ENCODE assay signal across 8 mouse cellular contexts in genomic region chr4:122961100-122961567, GRCm38 (mm10). TPM values are rescaled to one million over a fixed set of nuclear protein-coding genes. Genes with fewer than 3 reads are reported as not detected.
DNase-seq lines count a peak whose midpoint lies in the region; ATAC-seq lines count a peak whose summit lies in the region.

Gene Mfsd2a, minus strand, starts transcription at chr4:122961188.

- H3K9me3 ChIP-seq in forebrain, embryonic 10.5 days = no peaks in the 10 kb centered on the region
- no peaks in the 10 kb centered on the region for H3K9me3 ChIP-seq in liver, embryonic 15.5 days (replicated peaks)

- H3K36me3 ChIP-seq in forebrain, embryonic 10.5 days (replicated peaks) = peaks cover 31% of the 10 kb centered on the region
- H3K36me3 ChIP-seq in liver, embryonic 15.5 days (replicated peaks) = no peaks in the 10 kb centered on the region

- H3K27ac ChIP-seq in forebrain, embryonic 10.5 days = peak within 1 kb of the TSS; percentile 94
- no peak within 1 kb of the TSS for H3K27ac ChIP-seq in liver, embryonic 15.5 days (replicated peaks)

- H3K4me1 ChIP-seq in forebrain, embryonic 10.5 days = peaks cover 51% of the 10 kb centered on the region
- H3K4me1 ChIP-seq in liver, embryonic 15.5 days (replicated peaks) = peaks cover 9% of the 10 kb centered on the region; the same call in 1 of the 2 replicates

- WGBS in forebrain, embryonic 10.5 days = under 1% methylated on average over 27 of the region's 27 CpGs
- WGBS in liver, embryonic 15.5 days (ENCODE audit: insufficient replicate concordance) = under 1% methylated on average over 27 of the region's 27 CpGs

- ATAC-seq in liver, embryonic 15.5 days (ENCODE audit: insufficient read depth) = no peak

- H3K4me2 ChIP-seq in liver, embryonic 15.5 days = peak within 1 kb of the TSS; percentile 70

- peak within 1 kb of the TSS; percentile 83 for H3K4me3 ChIP-seq in forebrain, embryonic 10.5 days
- H3K4me3 ChIP-seq in liver, embryonic 15.5 days (replicated peaks) = peak within 1 kb of the TSS; percentile 41

- no peak within 1 kb of the TSS for H3K9ac ChIP-seq in liver, embryonic 15.5 days

- intact Hi-C loops in heart, postnatal 25 days (cut with DNase I) = no loop called here

- peak; percentile 72 for DNase-seq in CD4-positive helper T cell, adult 2 months (ENCODE audit: low read depth, low spot score)
- peak; percentile 61 to 63 for DNase-seq in adrenal gland, adult 18-20 months (ENCODE audit: low spot score in 2 of 2)
- DNase-seq in forebrain, embryonic 10.5 days (ENCODE audit: extremely low spot score, low spot score) = peak; percentile 85
- peak; percentile 21 for DNase-seq in heart, postnatal 25 days (ENCODE audit: low spot score)
- peak; percentile 63 to 73 for DNase-seq in kidney, postnatal 4 days
- peak; percentile 15 to 29 for DNase-seq in natural killer cell, adult 2 months (ENCODE audit: low spot score in 2 of 2)
- peak; percentile 39 to 44 for DNase-seq in thymus, postnatal 10 days (ENCODE audit: low spot score in 2 of 2)

- H3K27me3 ChIP-seq in forebrain, embryonic 10.5 days (ENCODE audit: poor library complexity, severe bottlenecking) = peaks cover 55% of the 10 kb centered on the region
- peaks cover 64% of the 10 kb centered on the region for H3K27me3 ChIP-seq in liver, embryonic 15.5 days

RNA-seq across cellular contexts. Expression of gene Mfsd2a, which starts in this region (rescaled TPM):
- 10 to 100 TPM; 17.3 to 27.3 TPM for total RNA-seq in adrenal gland, adult 18-20 months (2021)
- polyA plus RNA-seq in forebrain, embryonic 10.5 days (2016; fragmentation: Nextera tagmentation; extraction: Ambion mirVana) = 18.5 and 19.4 TPM in 2 replicates
- total RNA-seq in heart, postnatal 25 days (2021) = not detected
- polyA plus RNA-seq in liver, embryonic 15.5 days (2015; fragmentation: Nextera tagmentation; extraction: Ambion mirVana) = 0.05 and 0.06 TPM in 2 replicates

Comparison
In these comparisons a context has a peak if more than half of its experiments do, and no peak if none do; other contexts are left out.
1. RNA of gene Mfsd2a (total RNA-seq): 17.3 to 27.3 TPM in adrenal gland, adult 18-20 months; not detected in heart, postnatal 25 days; every median in the first group is over 10 times any median in the second.
2. RNA of gene Mfsd2a (polyA plus RNA-seq): 18.5 to 19.4 TPM in forebrain, embryonic 10.5 days; 0.05 to 0.06 TPM in liver, embryonic 15.5 days; every median in the first group is over 10 times any median in the second.
3. Peak in DNase-seq in heart, postnatal 25 days; RNA of the gene not detected or under 1 TPM.
4. DNase-seq: peak in every context shown above with its lines; median percentile 85 in forebrain, embryonic 10.5 days; 72 in CD4-positive helper T cell, adult 2 months; 68 in kidney, postnatal 4 days; 62 in adrenal gland, adult 18-20 months; 42 in thymus, postnatal 10 days; 22 in natural killer cell, adult 2 months; 21 in heart, postnatal 25 days.